Mouse (Mus musculus) spleen, adult 12 weeks (tissue): ENCODE measurements around the gene Gm5127.

Source experiments
- DNase-seq: peaks from one replicate; pipeline ENCODE4 v3.0.0; 2022; ENCODE audit warnings: low spot score

Gm5127 gene

DNA sequence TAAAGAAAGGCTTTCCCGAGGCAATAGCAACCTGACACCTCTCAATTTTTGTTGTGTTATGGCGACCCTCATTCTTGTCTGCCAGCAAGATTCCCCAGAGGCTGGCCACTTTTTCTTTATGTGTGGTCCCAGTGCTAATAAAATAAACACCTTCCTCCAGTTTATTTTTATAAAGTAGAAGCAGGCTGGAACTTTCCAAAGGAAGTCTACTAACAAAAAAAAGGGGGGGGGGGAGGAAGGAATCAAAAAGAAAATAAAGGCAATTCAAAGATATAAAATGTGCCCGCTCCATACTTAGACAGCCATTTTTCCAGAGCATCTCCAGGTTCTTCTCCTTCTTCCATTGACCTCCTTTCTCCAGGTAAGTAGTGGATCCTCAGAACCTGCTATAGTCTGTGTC, at the start of gene Gm5127:
TSS of gene Gm5127 (plus strand) at position 301 of the 400 bp plus-strand sequence.
- DNase-seq, result no peak

DNA sequence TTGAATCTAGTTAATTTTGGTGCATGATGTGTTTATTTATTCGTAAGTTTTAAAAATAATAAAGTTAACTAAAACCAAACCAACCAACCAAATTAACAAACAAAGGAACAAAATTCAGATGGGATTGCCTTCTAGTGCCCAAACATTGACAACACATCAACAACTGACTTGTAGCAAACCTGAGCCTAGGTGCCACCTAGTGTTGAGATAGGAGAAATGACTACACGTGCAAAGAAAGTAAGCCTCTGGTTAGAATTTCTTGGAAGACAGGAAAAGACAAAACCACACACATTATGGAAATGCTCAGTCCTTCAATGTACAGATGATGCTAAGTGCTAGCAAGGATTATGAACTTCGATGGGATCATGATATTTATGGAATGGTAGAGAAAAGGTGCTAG, 46.6 kb upstream of the Gm5127 start:
- no peak for DNase-seq

DNA sequence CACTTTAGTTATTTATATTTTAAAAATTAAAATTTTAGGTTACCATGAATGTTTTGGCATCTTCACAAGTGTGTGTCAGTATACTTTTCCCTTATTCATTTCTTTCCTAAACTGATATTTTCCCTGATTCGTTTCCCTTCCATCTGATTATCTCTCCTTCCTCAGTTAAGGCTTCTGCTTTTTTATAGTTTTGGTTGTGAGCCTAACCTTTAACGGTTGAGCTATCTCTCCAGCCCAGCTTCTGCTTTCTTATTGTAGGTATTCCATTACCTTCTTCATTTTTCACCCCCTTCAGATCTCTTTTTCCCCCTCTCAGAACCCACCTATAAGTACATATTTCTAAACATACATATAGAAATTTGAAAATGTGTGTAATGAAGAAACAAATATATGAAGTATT, 27.5 kb upstream of the Gm5127 start:
- DNase-seq, result no peak

DNA sequence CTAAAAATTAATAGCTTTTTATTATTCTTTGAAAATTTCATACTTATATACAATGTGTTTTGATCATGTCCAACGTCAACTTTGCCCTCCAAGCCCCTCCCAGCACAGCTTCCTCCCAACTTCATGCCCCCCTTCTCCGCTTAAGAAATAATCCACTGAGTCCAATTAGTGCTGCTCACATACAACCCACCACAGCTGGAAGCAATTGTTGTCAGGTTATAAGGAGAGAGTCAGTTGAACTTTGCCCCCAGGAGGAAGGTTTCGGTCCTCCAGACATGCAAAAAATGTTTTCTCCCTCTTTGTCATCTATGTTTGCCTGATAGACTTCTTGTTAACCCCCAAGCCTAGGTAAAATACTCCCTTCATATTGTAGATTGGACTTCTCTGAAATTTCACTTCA, 4.0 kb upstream of the Gm5127 start:
- no peak for DNase-seq

DNA sequence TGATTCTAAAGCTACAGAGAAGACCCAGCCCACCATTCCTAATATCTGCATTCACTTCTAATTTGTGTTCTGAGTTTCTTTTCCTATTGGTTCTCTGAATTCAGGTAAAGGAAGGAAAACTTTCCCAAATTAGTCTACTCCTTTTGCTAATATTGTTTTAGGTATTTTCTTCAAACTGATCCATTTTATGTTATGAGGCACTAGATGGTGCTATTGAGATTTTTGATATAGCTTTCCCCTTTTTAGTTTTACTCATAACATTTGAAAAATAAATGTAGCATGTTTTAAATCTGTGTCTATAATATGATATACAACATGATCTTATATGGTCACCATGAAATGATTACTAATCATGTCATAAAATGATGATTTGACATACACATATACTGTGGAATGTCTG, 2.6 kb upstream of the Gm5127 start:
- no peak for DNase-seq

DNA sequence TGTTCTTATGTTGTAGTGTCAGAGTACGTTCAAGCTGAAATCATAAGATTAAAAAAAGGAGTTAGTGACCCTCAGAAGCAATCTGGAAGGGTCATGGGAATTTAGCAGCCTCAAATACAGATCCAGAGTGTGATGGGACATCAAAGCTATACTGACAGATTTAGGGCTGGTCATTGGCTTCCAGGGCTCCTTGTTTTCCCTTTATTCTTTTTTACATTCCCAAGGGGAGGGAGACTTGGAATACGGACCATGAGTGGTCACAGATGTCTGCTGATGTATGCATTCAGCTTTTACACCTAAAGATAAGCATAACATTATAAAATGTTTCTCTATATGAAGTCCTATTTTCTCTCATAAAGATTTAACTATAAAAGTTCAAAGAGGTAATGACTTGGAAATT, 789 bp upstream of the Gm5127 start:
- DNase-seq, result no peak

DNA sequence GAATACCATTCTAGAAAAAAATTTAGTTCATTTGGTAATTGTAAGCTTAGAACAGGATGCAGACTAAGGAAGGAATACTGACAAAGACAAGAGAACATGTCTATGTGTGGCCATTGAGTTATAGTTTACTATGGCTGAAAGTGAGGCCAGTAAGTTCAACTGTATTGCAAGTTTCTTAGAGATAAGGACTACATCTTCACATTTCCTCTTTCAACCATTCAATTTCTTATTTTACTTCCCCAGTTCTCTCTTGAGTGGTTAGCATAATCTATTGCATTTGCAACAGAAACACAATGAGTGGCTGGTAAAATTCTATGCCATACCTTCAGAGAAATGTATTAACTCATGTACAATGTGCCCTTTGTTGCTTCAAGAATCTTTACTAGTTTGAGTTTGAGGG, 10.9 kb downstream of the Gm5127 start:
- DNase-seq, result no peak

DNA sequence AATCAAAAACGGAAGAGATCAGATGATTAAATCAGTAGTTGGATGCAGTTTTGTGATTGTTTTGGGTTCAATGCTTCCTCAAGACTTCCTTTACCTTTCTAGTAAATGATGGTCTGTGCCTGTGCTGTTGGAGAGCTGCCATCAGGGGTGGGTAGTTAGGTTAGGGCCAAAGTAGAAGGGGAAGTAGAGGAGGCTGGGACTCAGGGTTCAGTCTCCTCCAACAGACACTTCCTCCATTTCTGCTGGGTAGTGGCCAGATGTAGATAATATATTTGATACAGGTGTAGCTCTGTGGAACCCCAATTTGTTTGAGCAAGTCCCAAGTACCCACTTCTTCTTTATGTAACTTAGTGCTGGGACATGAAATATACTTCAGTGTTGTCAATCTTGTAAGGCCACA, 12.9 kb downstream of the Gm5127 start:
- DNase-seq, result no peak

DNA sequence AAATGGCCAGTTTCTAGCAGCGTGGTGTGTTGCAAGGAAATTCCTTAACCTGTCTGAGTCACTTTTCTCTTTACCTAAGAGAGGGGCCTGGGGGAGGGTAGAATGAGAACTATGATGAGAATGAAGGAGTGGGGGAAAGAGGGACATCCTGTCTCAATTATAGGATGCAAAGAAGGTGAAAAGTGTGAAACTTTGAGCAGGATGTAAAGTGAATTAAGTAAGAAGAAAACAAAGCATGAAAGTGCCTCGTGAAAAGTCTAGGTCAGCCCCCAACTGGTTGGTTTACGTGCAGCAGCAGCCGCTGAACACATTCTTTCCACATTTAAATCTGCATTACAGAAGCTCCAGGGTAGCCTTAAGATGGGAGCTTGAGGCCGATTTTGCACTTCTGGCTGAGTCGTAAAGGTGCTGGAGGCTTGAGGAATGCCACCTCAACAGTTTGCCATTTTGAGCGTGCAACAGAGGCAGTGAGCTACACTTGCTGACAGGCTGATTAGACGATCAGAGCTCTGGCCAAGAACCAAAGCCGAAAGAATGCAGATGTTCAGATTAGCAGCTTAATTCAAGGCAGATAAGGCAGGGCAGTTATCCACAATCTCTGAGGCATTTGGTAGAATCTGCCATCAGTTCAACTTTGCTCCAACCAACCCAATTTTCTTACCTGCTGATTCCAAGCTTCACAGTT, 19.7 kb downstream of the Gm5127 start:
- no peak for DNase-seq

DNA sequence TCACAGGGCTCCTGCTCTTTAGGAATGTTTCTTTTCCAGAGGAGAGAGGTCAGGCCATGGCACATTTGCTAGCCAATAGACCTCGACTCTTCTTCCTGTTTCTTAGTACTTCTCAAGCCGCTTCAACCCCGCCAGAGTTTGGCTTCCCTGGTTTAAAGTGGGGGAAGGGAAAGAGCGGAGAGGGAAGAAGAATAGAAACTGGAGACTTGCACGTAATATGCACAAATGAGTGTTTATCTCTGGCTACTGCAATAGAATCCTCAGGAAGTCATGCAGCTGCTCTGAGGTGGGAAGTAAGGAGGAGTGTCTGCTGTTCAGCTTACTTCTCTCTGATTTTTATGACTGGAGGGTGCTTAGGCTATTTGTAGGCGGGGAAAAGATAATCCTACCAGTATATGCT, 20.4 kb downstream of the Gm5127 start, which contains the start of gene Cysltr1:
TSS of gene Cysltr1 (minus strand) at position 294 of the 400 bp plus-strand sequence.
- DNase-seq, result no peak

DNA sequence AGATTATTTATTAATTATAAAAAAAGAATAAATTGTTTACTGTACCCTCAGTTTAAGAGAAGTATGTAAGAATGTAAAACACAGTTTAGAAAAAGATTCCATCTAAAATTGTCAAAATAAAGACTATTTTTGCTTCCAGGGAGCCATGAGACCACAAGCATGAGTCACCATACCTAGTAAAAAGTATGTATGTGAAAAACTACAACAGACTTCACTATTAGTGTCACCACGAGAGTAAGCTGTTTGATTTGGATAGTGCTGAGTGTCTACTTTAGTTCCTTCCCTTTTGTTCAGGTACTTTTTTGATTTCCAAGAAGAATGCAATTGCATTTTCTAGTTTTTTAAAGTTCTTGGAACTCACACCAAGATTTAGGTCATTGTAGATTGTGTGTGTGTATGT, 39.5 kb downstream of the Gm5127 start:
- no peak for DNase-seq

DNA sequence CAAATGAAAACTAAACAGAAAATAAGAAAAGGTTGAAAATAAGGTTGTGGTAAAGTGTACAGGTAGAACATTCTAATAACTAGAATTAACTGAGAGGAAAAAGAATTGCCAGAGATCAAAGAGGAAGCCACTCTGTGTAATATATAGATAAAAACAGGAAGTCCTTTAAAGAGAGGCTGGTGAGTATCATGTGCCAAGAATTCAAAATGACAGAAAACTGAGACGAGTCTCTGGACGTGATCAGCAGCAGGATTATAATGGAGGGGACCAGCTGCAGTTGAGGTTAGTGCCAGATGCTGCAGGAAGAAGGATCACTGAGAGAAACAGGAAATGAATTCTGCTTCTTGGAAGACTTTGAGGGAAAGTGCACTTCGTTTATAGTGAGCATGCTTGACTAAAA, 40.7 kb downstream of the Gm5127 start:
- DNase-seq, result no peak

DNA sequence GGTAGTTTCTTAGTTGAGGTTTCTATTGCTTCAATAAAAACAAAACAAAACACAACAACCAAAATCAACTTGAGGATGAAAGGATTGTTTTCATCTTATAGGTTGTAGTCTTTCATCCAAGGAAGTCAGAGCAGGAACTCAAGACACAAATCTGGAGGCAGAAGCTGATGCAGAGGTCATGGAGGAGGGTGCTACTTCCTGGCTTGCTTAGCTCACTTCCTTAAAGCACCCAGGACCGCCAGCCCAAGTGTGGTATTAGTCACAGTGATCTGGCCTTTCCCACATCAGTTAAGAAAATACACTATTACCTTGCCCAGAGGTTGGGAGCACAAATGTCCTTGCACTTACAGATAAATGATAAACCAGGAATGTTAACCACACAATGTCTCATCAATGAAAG, 45.5 kb downstream of the Gm5127 start:
- no peak for DNase-seq

DNA sequence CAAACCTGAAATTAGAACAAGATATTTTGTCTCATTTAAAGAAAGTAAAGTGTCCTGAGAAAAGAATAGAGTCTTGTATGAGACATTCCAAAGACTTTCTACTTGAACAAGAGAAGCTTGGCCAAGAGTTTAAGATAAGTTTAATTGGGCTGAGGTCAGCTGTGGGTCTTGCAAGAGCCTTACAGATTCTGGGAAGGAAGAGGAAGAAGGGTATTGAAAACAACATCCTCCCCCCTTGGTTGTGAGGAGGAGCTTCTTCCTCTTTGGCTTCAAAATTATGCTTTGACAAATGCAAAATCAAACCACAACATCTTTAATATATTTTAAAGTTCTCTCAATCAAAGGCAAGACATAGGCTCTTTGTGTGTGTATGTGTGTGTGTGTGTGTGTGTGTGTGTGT, 50.6 kb downstream of the Gm5127 start:
- no peak for DNase-seq

DNA sequence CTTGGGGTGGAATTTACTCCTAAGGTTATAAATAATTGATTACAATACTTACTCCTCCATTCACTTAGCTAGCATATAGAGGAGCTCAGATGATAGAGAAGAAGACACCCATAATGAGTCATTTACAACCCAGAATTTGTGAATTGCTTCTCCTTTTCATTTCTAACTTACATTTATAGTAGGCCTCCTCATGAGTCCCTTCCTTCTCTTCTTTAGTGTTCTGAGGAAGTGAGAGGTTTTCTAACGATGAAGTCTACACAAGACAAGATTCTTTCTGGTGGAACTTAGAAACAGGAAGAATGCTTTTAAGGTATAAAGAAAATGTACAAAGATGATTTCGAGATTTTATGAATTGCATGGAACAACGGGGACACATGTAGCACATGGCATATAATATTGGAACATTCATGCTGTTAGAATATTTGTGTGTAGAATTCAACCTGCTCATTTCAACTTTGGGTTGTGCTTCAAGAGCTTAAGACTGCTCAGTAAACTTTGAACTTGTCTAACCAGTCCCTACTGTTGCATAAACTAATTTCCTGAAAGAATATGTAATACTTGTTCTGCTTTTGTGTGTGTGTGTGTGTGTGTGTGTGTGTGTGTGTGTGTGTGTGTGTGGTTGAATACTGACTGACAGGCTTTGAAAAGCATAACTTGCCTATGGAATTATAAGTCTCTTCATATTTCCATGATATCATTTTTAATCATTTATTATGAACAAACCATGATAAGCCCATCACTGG, 52.0 kb downstream of the Gm5127 start:
- no peak for DNase-seq

DNA sequence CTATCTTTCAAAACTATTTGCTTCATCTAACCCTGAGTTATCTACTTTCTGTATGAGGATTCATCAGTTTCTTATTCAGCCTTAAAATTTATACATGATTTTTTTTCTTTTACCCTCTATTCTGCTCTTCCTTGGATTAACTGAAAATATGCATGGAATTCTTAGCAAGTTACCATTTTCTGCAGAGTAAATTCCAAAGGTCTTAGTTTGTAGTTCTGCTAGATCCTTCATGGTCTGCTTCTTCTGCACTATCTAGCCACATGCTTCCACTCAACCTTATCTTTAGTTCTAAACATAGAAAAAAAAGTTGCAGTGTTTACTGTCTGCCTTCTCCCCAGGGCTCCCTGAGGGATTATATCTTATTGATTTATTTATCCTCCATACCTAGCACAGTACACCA, 79.1 kb downstream of the Gm5127 start:
- no peak for DNase-seq

DNA sequence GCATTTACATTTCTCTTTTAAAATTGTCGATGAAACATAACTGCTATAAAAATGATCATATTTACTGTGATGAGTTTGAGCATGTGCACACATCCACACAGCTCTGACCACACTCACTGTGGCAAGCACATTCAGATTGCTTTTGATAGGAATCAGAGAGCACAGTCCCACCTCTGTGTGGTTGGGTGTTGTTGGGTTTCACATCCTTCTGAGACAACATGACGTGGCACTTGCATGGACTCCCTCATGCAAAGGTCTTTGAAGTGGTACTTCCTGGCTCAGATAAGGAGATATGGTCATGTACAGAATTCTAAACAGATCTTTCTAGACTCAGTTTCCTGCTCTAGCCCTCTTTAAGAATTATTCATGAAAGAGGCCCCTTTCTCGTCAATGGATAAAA, 121.6 kb downstream of the Gm5127 start:
- DNase-seq, result no peak

DNA sequence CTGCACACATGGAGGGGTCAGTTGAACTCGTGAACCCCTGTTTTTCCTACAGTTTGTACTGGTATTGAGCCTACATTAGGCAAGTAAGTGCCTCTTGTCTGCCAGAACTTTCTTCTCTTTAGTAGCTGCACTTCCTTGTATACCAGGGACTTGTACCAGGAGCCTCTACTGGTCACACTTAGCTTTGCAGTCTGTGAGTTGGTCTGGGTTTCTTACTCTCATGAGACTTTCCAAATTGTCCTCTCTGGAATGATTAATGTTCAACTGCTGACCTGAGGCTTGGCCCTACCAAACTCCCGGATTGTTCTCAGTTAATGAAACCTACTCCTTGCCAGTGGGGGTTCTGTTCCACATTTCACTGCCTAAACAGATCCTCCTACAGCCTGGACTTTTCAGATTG, 134.2 kb downstream of the Gm5127 start:
- DNase-seq, result no peak

DNA sequence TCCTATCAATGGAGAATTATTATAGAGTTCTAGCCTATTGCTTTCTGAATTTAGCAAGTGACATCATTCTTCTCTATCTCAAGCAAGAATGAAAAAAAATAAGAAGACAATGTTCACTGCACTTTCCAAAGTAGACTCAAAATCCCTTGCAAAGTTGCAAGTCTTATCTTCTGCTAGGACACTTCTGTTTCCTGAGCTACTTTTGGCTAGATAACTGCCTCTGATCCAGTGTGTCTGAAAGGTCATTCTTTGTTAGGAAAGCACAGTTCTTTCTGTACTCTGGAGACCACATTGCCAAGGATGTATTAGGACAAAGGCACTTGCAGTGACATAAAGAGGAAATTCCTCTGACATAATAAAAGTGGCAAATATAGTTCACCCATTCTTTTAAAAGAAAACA, 159.3 kb downstream of the Gm5127 start:
- no peak for DNase-seq

DNA sequence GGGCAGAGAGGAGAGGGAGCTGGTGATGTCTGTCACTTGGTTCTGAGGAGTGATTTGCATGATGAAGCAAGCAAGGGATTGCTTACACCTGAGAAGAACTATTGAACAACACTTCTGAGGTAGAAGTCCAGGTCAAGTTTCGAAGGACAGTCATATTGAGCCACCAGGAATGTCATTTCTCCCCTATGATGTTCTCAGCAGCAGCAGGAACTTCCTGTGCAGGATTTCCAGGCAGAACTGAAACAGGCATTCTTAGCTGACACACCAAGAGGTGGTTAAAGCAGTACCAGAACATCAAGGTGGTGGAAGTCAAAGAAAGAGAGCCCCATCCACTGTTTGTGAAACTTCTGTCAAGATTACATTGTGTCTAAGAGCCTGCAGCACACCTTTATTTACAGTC, 172.3 kb downstream of the Gm5127 start:
- DNase-seq, result no peak
